Mouse (Mus musculus) spleen, adult 2 months (tissue): ENCODE results near the gene Rnaseh1.

Source experiments
- CTCF ChIP-seq: fragments of 200-500 bp; IDR thresholded peaks from 2 replicates; pipeline ENCODE4 v1.5.1; 2011; ENCODE audit warnings: mild to moderate bottlenecking, inconsistent platforms; ENCODE audit not compliant: insufficient read depth, insufficient read length, insufficient replicate concordance; ENCODE audit errors: extremely low read depth
- POLR2A ChIP-seq: fragments of 200-500 bp; IDR thresholded peaks from 2 replicates; pipeline ENCODE4 v1.6.1; 2011; ENCODE audit warnings: low read depth, low read length, inconsistent platforms

- TF ChIP-seq CTCF (no peak), POLR2A (no peak)
These were observed 49.7 kb downstream of the Rnaseh1 start for GRCm38 (mm10) chr12:28699086-28699485.
